Mouse (Mus musculus) MEL (cell line): ENCODE results near the gene Lrrc56. TPM values are rescaled to one million over a fixed set of nuclear protein-coding genes. Genes with fewer than 3 reads are reported as not detected.

Experiments used
- DNase-seq: peaks from one replicate; pipeline ENCODE4 v3.0.0; 2011; ENCODE audit warnings: low read depth, low spot score
- H3K27ac ChIP-seq: 2 replicates; pipeline ENCODE4 v1.5.1; 2012; ENCODE audit warnings: low read depth, mild to moderate bottlenecking, control low read depth, low read length, moderate library complexity; ENCODE audit not compliant: control insufficient read depth
- H3K27me3 ChIP-seq, 2 experiments: fragments of 150-350 bp in 1 of 2; sonication (generic) in 1 of 2; 2 replicates each; pipeline ENCODE4 v1.6.1; 2012; ENCODE audit warnings: low read length in 2 of 2, mild to moderate bottlenecking in 2 of 2, improper control_type of control experiment in 1 of 2, moderate library complexity in 1 of 2; ENCODE audit not compliant: insufficient read depth in 2 of 2, control insufficient read depth in 1 of 2
- H3K36me3 ChIP-seq, 2 experiments: 2 replicates each; pipeline ENCODE4 v1.6.1; 2012 to 2014; ENCODE audit warnings: low read length in 2 of 2, improper control_type of control experiment in 1 of 2, inconsistent platforms in 1 of 2, mild to moderate bottlenecking in 1 of 2; ENCODE audit not compliant: insufficient read depth in 2 of 2, control insufficient read depth in 1 of 2
- H3K4me1 ChIP-seq, 2 experiments: fragments of 150-350 bp in 1 of 2; sonication (generic) in 1 of 2; 2 replicates each; pipeline ENCODE4 v1.6.1; 2012; ENCODE audit warnings: low read length in 2 of 2, improper control_type of control experiment in 1 of 2, mild to moderate bottlenecking in 1 of 2; ENCODE audit not compliant: insufficient read depth in 2 of 2, control insufficient read depth in 1 of 2
- H3K4me3 ChIP-seq, 2 experiments: fragments of 150-350 bp in 1 of 2; sonication (generic) in 1 of 2; 2 replicates each; pipeline ENCODE4 v1.5.1; 2012; ENCODE audit warnings: low read depth in 2 of 2, low read length in 2 of 2, mild to moderate bottlenecking in 2 of 2, moderate library complexity in 2 of 2, control low read depth in 1 of 2, improper control_type of control experiment in 1 of 2; ENCODE audit not compliant: control insufficient read depth in 1 of 2, insufficient read depth in 1 of 2
- H3K79me2 ChIP-seq: 2 replicates; pipeline ENCODE4 v1.6.1; 2012; ENCODE audit warnings: mild to moderate bottlenecking, low read length, moderate library complexity; ENCODE audit not compliant: control insufficient read depth, poor library complexity, insufficient read depth
- H3K9ac ChIP-seq: 2 replicates; pipeline ENCODE4 v1.6.1; 2012; ENCODE audit warnings: low read depth, mild to moderate bottlenecking, control low read depth, low read length, moderate library complexity; ENCODE audit not compliant: control insufficient read depth, poor library complexity, severe bottlenecking
- H3K9me3 ChIP-seq: fragments of 150-350 bp; sonication (generic); replicated peaks from 2 replicates; pipeline ENCODE4 v1.6.1; 2012; ENCODE audit warnings: mild to moderate bottlenecking, low read length, improper control_type of control experiment, moderate library complexity; ENCODE audit not compliant: insufficient read depth
- CHD1 ChIP-seq: IDR thresholded peaks from 2 replicates; pipeline ENCODE4 v1.6.1; 2012; ENCODE audit warnings: low read depth, mild to moderate bottlenecking, inconsistent platforms, low read length, improper control_type of control experiment
- EP300 ChIP-seq, 2 experiments: IDR thresholded peaks; 2 replicates each; pipeline ENCODE4 v1.6.1; 2011; ENCODE audit warnings: improper control_type of control experiment in 2 of 2, low read length in 2 of 2, low read depth in 1 of 2, mild to moderate bottlenecking in 1 of 2
- GABPA ChIP-seq: IDR thresholded peaks from 2 replicates; pipeline ENCODE4 v1.6.1; 2012; ENCODE audit warnings: low read depth, mild to moderate bottlenecking, inconsistent platforms, low read length, improper control_type of control experiment, moderate library complexity
- JUND ChIP-seq: IDR thresholded peaks from 2 replicates; pipeline ENCODE4 v1.6.1; 2011; ENCODE audit warnings: low read depth, mild to moderate bottlenecking, improper control_type of control experiment, low read length
- MAX ChIP-seq: IDR thresholded peaks from 2 replicates; pipeline ENCODE4 v1.6.1; 2011; ENCODE audit warnings: low read length, improper control_type of control experiment
- MAZ ChIP-seq: IDR thresholded peaks from 2 replicates; pipeline ENCODE4 v1.6.1; 2012; ENCODE audit warnings: low read depth, mild to moderate bottlenecking, inconsistent platforms, low read length, improper control_type of control experiment
- MEF2A ChIP-seq: IDR thresholded peaks from 2 replicates; pipeline ENCODE4 v1.6.1; 2014; ENCODE audit warnings: low read depth, mild to moderate bottlenecking, inconsistent platforms, low read length, improper control_type of control experiment; ENCODE audit not compliant: poor library complexity, insufficient replicate concordance, severe bottlenecking; ENCODE audit errors: extremely low read depth
- POLR2A ChIP-seq, 2 experiments: IDR thresholded peaks; 2 replicates each; pipeline ENCODE4 v1.6.1; 2011 to 2012; ENCODE audit warnings: low read length in 2 of 2, mild to moderate bottlenecking in 2 of 2, control low read depth in 1 of 2, improper control_type of control experiment in 1 of 2, low read depth in 1 of 2, moderate library complexity in 1 of 2; ENCODE audit not compliant: control insufficient read depth in 1 of 2, insufficient read depth in 1 of 2, poor library complexity in 1 of 2
- POLR2AphosphoS2 ChIP-seq: IDR thresholded peaks from 2 replicates; pipeline ENCODE4 v1.6.1; 2011; ENCODE audit warnings: low read length, improper control_type of control experiment
- POLR2AphosphoS5 ChIP-seq: IDR thresholded peaks from 2 replicates; pipeline ENCODE4 v1.6.1; 2012; ENCODE audit warnings: low read depth, borderline replicate concordance, mild to moderate bottlenecking, inconsistent platforms, low read length, moderate library complexity, mixed read lengths
- RCOR1 ChIP-seq: IDR thresholded peaks from 2 replicates; pipeline ENCODE4 v1.6.1; 2012; ENCODE audit warnings: low read depth, mild to moderate bottlenecking, inconsistent platforms, low read length, improper control_type of control experiment
- SMC3 ChIP-seq: IDR thresholded peaks from 2 replicates; pipeline ENCODE4 v1.6.1; 2011; ENCODE audit warnings: low read depth, low read length, improper control_type of control experiment
- TBP ChIP-seq: IDR thresholded peaks from 2 replicates; pipeline ENCODE4 v1.8.0; 2011; ENCODE audit warnings: low read depth, low read length, improper control_type of control experiment
- UBTF ChIP-seq: IDR thresholded peaks from 2 replicates; pipeline ENCODE4 v1.6.1; 2012; ENCODE audit warnings: low read depth, mild to moderate bottlenecking, inconsistent platforms, low read length, improper control_type of control experiment, moderate library complexity, borderline replicate concordance; ENCODE audit not compliant: insufficient read depth
- ZC3H11A ChIP-seq: IDR thresholded peaks from 2 replicates; pipeline ENCODE4 v1.6.1; 2012; ENCODE audit warnings: low read depth, mild to moderate bottlenecking, inconsistent platforms, low read length, improper control_type of control experiment
- polyA plus RNA-seq, 2 experiments: library from polyadenylated mRNA; stranded (reverse) in 1 of 2; unstranded in 1 of 2; fragments of >175 nt in 1 of 2; fragments of >200 nt in 1 of 2; gene quantifications; 2 replicates each; pipeline versions ENCODE4 v1.2.1 to v1.2.4; 2012; ENCODE audit warnings: low replicate concordance in 2 of 2, low read depth in 1 of 2; ENCODE audit not compliant: insufficient read length in 2 of 2, insufficient read depth in 1 of 2, missing spikeins in 1 of 2
- total RNA-seq: library from RNA; depleted of rRNA; stranded (reverse); fragments of 300-350 nt; gene quantifications from 2 replicates; pipeline ENCODE4 v1.2.3, GENCODE M21; 2012

Gene Lrrc56
- total and polyA plus RNA-seq, 3 experiments, result 1.6 to 5.5 TPM; not detected in 1

GRCm38 (mm10) chr7:141205504-141205903 is 11.5 kb downstream of the Lrrc56 start:
- no peak overlapping the region for H3K27ac ChIP-seq
- H3K27me3 ChIP-seq, result no peaks in the 10 kb centered on the region

DNA sequence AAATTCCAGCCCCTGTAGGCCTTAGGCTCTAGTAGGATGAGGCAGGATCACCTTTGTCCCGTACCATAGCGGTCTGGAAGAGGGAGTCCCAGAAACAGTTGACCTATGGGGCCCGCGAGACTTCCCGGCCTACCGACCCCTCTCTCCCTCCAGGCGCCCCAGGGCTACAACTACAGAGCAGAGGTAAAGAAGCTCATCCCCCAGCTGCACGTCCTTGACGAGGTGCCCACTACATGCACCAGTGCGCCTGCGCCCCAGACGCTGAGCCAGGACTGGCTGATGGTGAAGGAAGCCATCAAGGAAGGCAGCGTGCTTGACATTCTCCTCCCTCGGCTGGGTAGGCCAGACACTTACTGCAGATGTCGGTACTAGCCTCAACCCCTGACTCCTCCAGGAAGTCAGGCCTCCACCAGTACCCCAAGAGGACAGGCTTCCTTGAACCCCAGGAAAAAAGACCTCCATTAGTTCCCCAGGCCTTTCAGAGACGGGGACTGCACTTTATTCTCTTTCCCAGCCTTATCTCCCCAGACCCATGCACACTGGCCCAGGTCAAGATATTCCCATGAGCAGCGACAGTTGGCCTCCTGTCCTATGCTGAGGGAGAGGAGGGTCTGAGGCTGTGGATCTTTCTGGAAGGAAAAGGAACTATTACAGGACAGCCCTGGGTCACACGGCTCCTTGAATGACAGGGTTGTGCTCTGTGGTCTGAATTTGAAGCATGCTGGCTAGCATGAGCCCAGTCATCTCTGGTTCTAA is 12.4 kb downstream of the Lrrc56 start:
- Histone ChIP-seq H3K4me1 (peaks cover 0 to 6% of the 10 kb centered on the region in 2 experiments; a peak in 2 of 4 replicates), H3K36me3 (no peaks in the 10 kb centered on the region), H3K4me3 (no peak overlapping the region), H3K9ac (no peak overlapping the region), H3K79me2 (no peaks in the 10 kb centered on the region), H3K9me3 (no peaks in the 10 kb centered on the region), H3K27me3 (peaks cover 0 to 1% of the 10 kb centered on the region in 2 experiments; a peak in 1 of 4 replicates), H3K27ac (no peak overlapping the region)
- DNase-seq, result no peak
- TF ChIP-seq MAZ (no peak), MEF2A (no peak), RCOR1 (no peak), POLR2AphosphoS5 (no peak), JUND (no peak), ZC3H11A (no peak), POLR2AphosphoS2 (no peak), MAX (no peak), CHD1 (no peak), TBP (no peak), UBTF (no peak), EP300 (IDR thresholded peaks at IDR 0.05; ENCODE audit: low read depth in 1 of 2, low read length in 2 of 2) (no peak), GABPA (no peak)

More at GRCm38 (mm10) chr7:141205504-141205903, 11.5 kb downstream of the Lrrc56 start:
- Histone ChIP-seq H3K9ac (no peak overlapping the region), H3K79me2 (no peaks in the 10 kb centered on the region), H3K9me3 (no peaks in the 10 kb centered on the region), H3K4me3 (no peak overlapping the region), H3K4me1 (peaks cover 0 to 6% of the 10 kb centered on the region in 2 experiments; a peak in 2 of 4 replicates), H3K36me3 (no peaks in the 10 kb centered on the region)
- DNase-seq, result no peak
- no peak for TF ChIP-seq POLR2A (IDR thresholded peaks at IDR 0.05; ENCODE audit: control insufficient read depth in 1 of 2, insufficient read depth in 1 of 2, low read depth in 1 of 2, low read length in 2 of 2, poor library complexity in 1 of 2)
- TF ChIP-seq SMC3, result no peak
- no peak for TF ChIP-seq EP300 (IDR thresholded peaks at IDR 0.05; ENCODE audit: low read depth in 1 of 2, low read length in 2 of 2)
